Mouse (Mus musculus) C2C12 (cell line): Measurements from ENCODE around the gene Olfr61. TPM values are rescaled to one million over a fixed set of nuclear protein-coding genes. Genes with fewer than 3 reads are reported as not detected.
"Not testable (repeated sequence)": the region's sequence is repeated elsewhere in the genome, so short reads cannot be mapped to it uniquely, and the experiment has no call there.

Experiments used
- H3K27me3 ChIP-seq: one replicate; pipeline ENCODE4 v1.6.1; 2011; ENCODE audit not compliant: control insufficient read depth, insufficient read depth, insufficient read length
- H3K36me3 ChIP-seq: one replicate; pipeline ENCODE4 v1.6.1; 2011; ENCODE audit not compliant: control insufficient read depth, insufficient read depth
- H3K4me3 ChIP-seq: one replicate; pipeline ENCODE4 v1.5.1; 2011; ENCODE audit warnings: mild to moderate bottlenecking, control low read depth; ENCODE audit not compliant: poor library complexity, insufficient read depth, severe bottlenecking
- H3K79me2 ChIP-seq: one replicate; pipeline ENCODE4 v1.6.1; 2011; ENCODE audit not compliant: control insufficient read depth, insufficient read depth
- H3K79me3 ChIP-seq: one replicate; pipeline ENCODE4 v1.6.1; 2011; ENCODE audit warnings: low read depth, control low read depth
- H3ac ChIP-seq: one replicate; pipeline ENCODE3; 2011; ENCODE audit warnings: low read depth; ENCODE audit not compliant: control insufficient read depth, insufficient read length
- CEBPB ChIP-seq: IDR thresholded peaks from one replicate; pipeline ENCODE4 v1.6.1; 2011; ENCODE audit warnings: low read depth, mild to moderate bottlenecking, control low read depth, moderate library complexity
- CTCF ChIP-seq: IDR thresholded peaks from one replicate; pipeline ENCODE4 v1.5.1; 2011; ENCODE audit not compliant: control insufficient read depth, insufficient read depth, insufficient read length
- FOSL1 ChIP-seq: IDR thresholded peaks from one replicate; pipeline ENCODE4 v1.8.0; 2011; ENCODE audit warnings: mild to moderate bottlenecking, low read length; ENCODE audit not compliant: poor library complexity, insufficient read depth, severe bottlenecking
- MAX ChIP-seq: IDR thresholded peaks from one replicate; pipeline ENCODE4 v1.6.1; 2011; ENCODE audit warnings: mild to moderate bottlenecking, control low read depth
- MYOD1 ChIP-seq: IDR thresholded peaks from one replicate; pipeline ENCODE4 v1.6.1; 2011; ENCODE audit warnings: low read depth; ENCODE audit not compliant: control insufficient read depth, insufficient read length
- MYOG ChIP-seq: IDR thresholded peaks from one replicate; pipeline ENCODE4 v1.6.1; 2011; ENCODE audit not compliant: control insufficient read depth, insufficient read length; ENCODE audit errors: extremely low read depth
- USF1 ChIP-seq: IDR thresholded peaks from one replicate; pipeline ENCODE4 v1.6.1; 2011; ENCODE audit warnings: low read depth, mild to moderate bottlenecking, control low read depth, moderate library complexity
- long read RNA-seq, 2 experiments: library from polyadenylated mRNA; unstranded; transcript quantifications; one replicate each; pipeline ENCODE4 v2.0.0; 2019 to 2020
- polyA plus RNA-seq: library from polyadenylated mRNA; unstranded; fragments of >200 nt; fragmentation: generic; extraction: Trizol; gene quantifications from one replicate; pipeline ENCODE4 v1.2.1, GENCODE M21; 2012; ENCODE audit warnings: missing spikeins

The Olfr61 gene
- not detected for polyA plus RNA-seq
- long read RNA-seq, experiment 1 = 0 reads
- long read RNA-seq, experiment 2 = 0 reads

DNA sequence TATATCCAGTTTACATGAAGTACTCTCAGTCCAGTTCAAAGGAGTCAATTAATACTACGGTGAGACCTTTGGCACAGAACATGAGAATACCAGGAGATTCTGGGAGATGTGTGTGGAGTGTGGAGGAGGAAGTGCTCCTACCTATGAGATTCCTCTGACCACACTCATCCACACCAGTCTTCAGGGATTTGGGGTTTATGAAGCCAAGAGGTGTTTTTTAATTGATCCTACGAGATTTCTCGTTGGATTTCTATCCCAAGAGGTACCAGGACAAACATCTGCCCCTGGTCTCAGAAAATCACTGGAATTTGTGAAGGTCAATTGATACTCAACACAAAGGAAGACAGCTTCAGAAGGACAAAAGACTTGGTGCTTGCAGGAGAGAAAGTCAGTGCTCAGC, at the start of gene Olfr61:
Olfr61 (plus strand) TSS at position 301 of the 400 bp plus-strand sequence.
- not testable (repeated sequence) for H3K4me3 ChIP-seq, H3K79me2 ChIP-seq, H3K79me3 ChIP-seq, H3K27me3 ChIP-seq, H3K36me3 ChIP-seq, H3ac ChIP-seq

DNA sequence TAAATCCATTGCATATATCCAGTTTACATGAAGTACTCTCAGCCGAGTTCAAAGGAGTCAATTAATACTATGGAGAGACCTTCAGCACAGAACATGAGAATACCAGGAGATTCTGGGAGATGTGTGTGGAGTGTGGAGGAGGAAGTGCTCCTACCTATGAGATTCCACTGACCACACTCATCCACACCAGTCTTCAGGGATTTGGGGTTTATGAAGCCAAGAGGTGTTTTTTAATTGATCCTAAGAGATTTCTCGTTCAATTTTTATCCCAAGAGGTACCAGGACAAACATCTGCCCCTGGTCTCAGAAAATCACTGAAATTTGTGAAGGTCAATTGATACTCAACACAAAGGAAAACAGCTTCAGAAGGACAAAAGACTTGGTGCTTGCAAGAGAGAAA, 27.8 kb upstream of the Olfr61 start, which contains the start of gene Olfr46:
Olfr46 (plus strand) TSS at position 301 of the 400 bp plus-strand sequence.
- not testable (repeated sequence) for H3K79me3 ChIP-seq, H3K79me2 ChIP-seq, H3K4me3 ChIP-seq, H3K27me3 ChIP-seq, H3K36me3 ChIP-seq, H3ac ChIP-seq

DNA sequence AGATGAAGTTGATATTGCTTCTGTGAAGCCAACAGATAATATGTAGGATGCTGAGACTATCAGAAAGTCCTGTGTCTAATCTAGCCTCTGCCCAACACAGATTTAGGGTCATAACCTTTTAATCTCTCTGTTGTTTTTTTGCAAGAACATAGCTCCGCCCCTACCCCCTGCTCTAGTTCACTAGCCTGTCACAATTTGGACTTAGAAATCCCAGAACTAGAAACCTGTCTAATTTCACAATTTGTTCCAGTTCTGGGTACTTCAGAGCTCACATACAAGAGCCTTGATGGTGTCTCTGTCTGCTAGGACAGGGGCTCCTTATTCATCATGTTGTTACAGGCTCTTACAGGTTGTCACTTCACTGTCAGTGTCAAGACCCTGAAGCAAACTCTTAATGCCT, 1.8 kb downstream of the Olfr61 start:
- H3K79me2 ChIP-seq = no peaks in the 10 kb centered on the region
- no peak overlapping the region for H3ac ChIP-seq
- TF ChIP-seq FOSL1 (no peak), CEBPB (no peak), MYOD1 (no peak), MAX (no peak), USF1 (no peak), CTCF (no peak), MYOG (no peak)
- no peak overlapping the region for H3K4me3 ChIP-seq
- H3K27me3 ChIP-seq = no peaks in the 10 kb centered on the region
- no peaks in the 10 kb centered on the region for H3K79me3 ChIP-seq
- no peaks in the 10 kb centered on the region for H3K36me3 ChIP-seq

DNA sequence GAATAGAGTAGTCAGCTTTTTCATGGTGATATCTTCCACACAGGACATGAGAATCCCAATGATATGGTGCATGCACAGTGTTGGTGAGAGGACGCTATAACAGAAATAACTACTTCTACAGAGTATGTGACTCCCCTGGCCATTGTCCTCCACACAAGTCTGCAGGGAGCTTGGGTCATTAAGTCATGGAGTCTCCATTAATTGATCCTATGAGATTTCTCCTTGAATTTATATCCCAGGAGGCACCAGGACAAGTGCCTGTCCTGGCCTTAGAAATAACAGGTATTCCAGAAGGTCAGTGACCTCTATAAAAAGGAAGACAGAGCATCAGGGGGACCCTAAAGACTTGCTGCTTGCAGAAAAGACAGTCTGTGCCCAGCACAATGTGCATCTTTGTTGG, 17.4 kb downstream of the Olfr61 start, which contains the start of gene Olfr53:
Olfr53 (plus strand) TSS at position 301 of the 400 bp plus-strand sequence.
- no peaks in the 10 kb centered on the region for H3K79me2 ChIP-seq
- TF ChIP-seq CEBPB (no peak), FOSL1 (no peak), MYOG (no peak), MYOD1 (no peak), USF1 (no peak), MAX (no peak), CTCF (no peak)
- H3ac ChIP-seq = no peak within 1 kb of the TSS

DNA sequence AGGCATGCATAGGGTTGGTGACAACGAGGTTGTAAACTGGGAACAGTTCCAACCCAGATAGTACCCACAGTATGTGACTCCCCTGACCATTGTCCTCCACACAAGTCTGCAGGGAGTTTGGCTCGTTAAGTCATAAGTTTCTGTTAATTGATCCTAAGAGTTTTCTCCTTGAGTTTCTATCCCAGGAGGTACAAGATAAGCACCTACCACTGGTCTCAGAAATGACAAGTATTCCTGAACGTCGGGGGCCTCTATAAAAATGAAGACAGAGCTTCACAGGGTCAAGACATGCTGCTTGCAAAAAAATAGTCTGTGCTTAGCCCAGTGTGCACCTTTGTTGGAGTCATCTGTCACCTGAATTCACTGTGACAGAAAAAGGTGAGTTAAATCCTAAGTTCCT, 30.9 kb downstream of the Olfr61 start, which contains the start of gene Olfr539:
Olfr539 (plus strand) TSS at position 301 of the 400 bp plus-strand sequence.
- TF ChIP-seq MYOG = no peak
- TF ChIP-seq MAX = no peak
- no peak for TF ChIP-seq FOSL1
- no peak for TF ChIP-seq USF1
- TF ChIP-seq CTCF = no peak
- no peak for TF ChIP-seq CEBPB
- no peak for TF ChIP-seq MYOD1
- Histone ChIP-seq H3K79me3 (no peaks in the 10 kb centered on the region), H3K27me3 (no peaks in the 10 kb centered on the region), H3K4me3 (no peak within 1 kb of the TSS), H3K79me2 (no peaks in the 10 kb centered on the region), H3ac (no peak within 1 kb of the TSS), H3K36me3 (no peaks in the 10 kb centered on the region)

More for the DNA sequence above, 17.4 kb downstream of the Olfr61 start, which contains the start of gene Olfr53:
- Histone ChIP-seq H3K79me3 (no peaks in the 10 kb centered on the region), H3K4me3 (no peak within 1 kb of the TSS), H3K36me3 (no peaks in the 10 kb centered on the region), H3K27me3 (no peaks in the 10 kb centered on the region)

DNA sequence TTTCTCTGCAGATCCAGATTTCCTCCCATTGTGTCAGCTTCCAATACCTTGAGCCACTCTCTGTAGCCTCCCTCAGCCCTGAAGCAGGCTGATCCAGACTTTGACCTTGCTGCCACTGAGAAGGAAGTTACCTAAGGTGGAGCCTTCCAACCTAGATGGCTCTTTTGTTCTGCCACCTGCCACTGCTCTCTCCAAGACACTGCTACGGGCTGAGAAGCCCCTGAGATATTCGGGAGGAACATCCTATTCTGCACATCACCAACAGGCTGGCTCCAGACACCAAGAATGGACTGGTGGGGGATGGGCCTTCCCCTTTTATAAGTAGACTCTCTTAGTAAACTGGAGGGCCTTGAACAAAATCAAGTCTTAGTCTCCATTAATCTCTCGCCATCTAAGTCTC, 41.9 kb downstream of the Olfr61 start:
- not testable (repeated sequence) for H3K79me3 ChIP-seq, H3K36me3 ChIP-seq, H3K4me3 ChIP-seq, H3ac ChIP-seq, H3K79me2 ChIP-seq, H3K27me3 ChIP-seq

DNA sequence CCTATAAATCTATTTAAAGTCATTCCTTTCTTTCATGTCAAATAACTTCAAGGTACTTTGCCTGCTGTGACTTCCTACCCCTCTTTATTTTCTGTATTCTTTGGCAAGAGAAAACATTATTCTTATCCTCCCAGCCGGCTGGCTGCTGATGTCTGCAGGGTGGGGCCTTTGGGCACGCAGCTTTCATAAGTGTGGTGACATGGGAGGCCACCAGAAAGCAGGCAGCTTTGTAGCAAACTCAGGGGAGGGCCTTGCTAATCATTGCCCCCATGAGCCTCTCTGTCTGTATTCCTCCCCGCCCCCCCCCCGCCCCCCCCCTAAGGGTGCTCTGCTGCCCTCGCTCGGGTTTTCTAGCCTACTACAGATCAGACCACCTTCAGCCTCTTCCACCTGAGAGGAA, 47.1 kb downstream of the Olfr61 start:
- TF ChIP-seq CEBPB (no peak), MAX (no peak)
- Histone ChIP-seq H3ac (no peak overlapping the region), H3K27me3 (peaks cover 3% of the 10 kb centered on the region), H3K79me2 (no peaks in the 10 kb centered on the region), H3K36me3 (no peaks in the 10 kb centered on the region), H3K79me3 (no peaks in the 10 kb centered on the region), H3K4me3 (no peak overlapping the region)

DNA sequence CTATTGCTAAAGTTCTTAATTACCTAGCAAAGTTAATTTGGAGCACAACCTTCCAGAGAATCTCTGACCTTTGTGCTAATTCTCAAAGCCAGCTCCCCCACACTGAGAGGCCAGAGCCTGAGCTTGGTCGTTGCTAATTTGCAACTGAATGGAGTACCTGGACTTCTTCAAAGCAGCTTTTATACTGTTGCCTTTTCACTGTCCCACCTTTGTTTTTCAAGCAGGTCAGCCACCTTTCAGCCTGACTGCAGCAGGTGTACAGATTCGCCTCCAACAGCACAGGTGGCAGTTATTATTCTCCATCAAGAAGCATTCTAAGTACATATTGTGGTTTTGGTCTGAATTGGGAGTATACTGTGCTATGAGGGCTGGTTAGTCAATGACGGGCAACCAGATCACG, 50.8 kb downstream of the Olfr61 start:
- H3K79me3 ChIP-seq, H3ac ChIP-seq, H3K36me3 ChIP-seq, H3K4me3 ChIP-seq, H3K27me3 ChIP-seq, H3K79me2 ChIP-seq: not testable (repeated sequence)
